Mouse (Mus musculus): ENCODE measurements around the gene Tut7. TPM values are rescaled to one million over a fixed set of nuclear protein-coding genes. Genes with fewer than 3 reads are reported as not detected.

The Tut7 gene
- polyA plus RNA-seq, 1 experiment: 99.1 TPM

- Histone ChIP-seq H3K27me3 (ENCODE audit: control insufficient read depth, insufficient read depth, low read length, poor library complexity, severe bottlenecking) (no peaks in the 10 kb centered on the region), H3K27ac (ENCODE audit: insufficient read depth, low read length) (no peak overlapping the region), H3K9me3 (replicated peaks; ENCODE audit: control insufficient read depth, insufficient read depth, low read length, poor library complexity, severe bottlenecking) (no peaks in the 10 kb centered on the region), H3K4me3 (ENCODE audit: low read depth, low read length) (no peak overlapping the region), H3K36me3 (ENCODE audit: control insufficient read depth, insufficient read depth, low read length, poor library complexity, severe bottlenecking) (no peaks in the 10 kb centered on the region), H3K4me1 (ENCODE audit: control insufficient read depth, insufficient read depth, low read length) (no peaks in the 10 kb centered on the region), H3K9ac (ENCODE audit: low read depth, poor library complexity, severe bottlenecking) (no peak overlapping the region)
- TF ChIP-seq POLR2A (IDR thresholded peaks at IDR 0.05; ENCODE audit: insufficient read depth, low read length) (no peak), EP300 (IDR thresholded peaks at IDR 0.05; ENCODE audit: insufficient read depth, low read depth, low read length) (no peak), CTCF (IDR thresholded peaks at IDR 0.05; ENCODE audit: low read depth, low read length) (no peak)
Observed at GRCm38 (mm10) chr13:59859515-59859914, 36.6 kb upstream of the Tut7 start.

- no peaks in the 10 kb centered on the region for H3K27me3 ChIP-seq (ENCODE audit: control insufficient read depth, insufficient read depth, low read length, poor library complexity, severe bottlenecking)
- no peak overlapping the region for H3K9ac ChIP-seq (ENCODE audit: low read depth, poor library complexity, severe bottlenecking)
- no peak overlapping the region for H3K27ac ChIP-seq (ENCODE audit: insufficient read depth, low read length)
- TF ChIP-seq CTCF (IDR thresholded peaks at IDR 0.05; ENCODE audit: low read depth, low read length): peak; percentile 91
- TF ChIP-seq POLR2A (IDR thresholded peaks at IDR 0.05; ENCODE audit: insufficient read depth, low read length): no peak
- no peaks in the 10 kb centered on the region for H3K9me3 ChIP-seq (replicated peaks; ENCODE audit: control insufficient read depth, insufficient read depth, low read length, poor library complexity, severe bottlenecking)
- H3K4me3 ChIP-seq (ENCODE audit: low read depth, low read length): no peak overlapping the region
- no peaks in the 10 kb centered on the region for H3K36me3 ChIP-seq (ENCODE audit: control insufficient read depth, insufficient read depth, low read length, poor library complexity, severe bottlenecking)
- H3K4me1 ChIP-seq (ENCODE audit: control insufficient read depth, insufficient read depth, low read length): no peaks in the 10 kb centered on the region
Observed at GRCm38 (mm10) chr13:59856286-59857070, 33.5 kb upstream of the Tut7 start.

- no peak overlapping the region for H3K27ac ChIP-seq (ENCODE audit: insufficient read depth, low read length)
- no peaks in the 10 kb centered on the region for H3K36me3 ChIP-seq (ENCODE audit: control insufficient read depth, insufficient read depth, low read length, poor library complexity, severe bottlenecking)
- no peaks in the 10 kb centered on the region for H3K4me1 ChIP-seq (ENCODE audit: control insufficient read depth, insufficient read depth, low read length)
- no peaks in the 10 kb centered on the region for H3K27me3 ChIP-seq (ENCODE audit: control insufficient read depth, insufficient read depth, low read length, poor library complexity, severe bottlenecking)
- H3K9me3 ChIP-seq (replicated peaks; ENCODE audit: control insufficient read depth, insufficient read depth, low read length, poor library complexity, severe bottlenecking): no peaks in the 10 kb centered on the region
- no peak for TF ChIP-seq EP300 (IDR thresholded peaks at IDR 0.05; ENCODE audit: insufficient read depth, low read depth, low read length)
- TF ChIP-seq POLR2A (IDR thresholded peaks at IDR 0.05; ENCODE audit: insufficient read depth, low read length): no peak
- no peak for TF ChIP-seq CTCF (IDR thresholded peaks at IDR 0.05; ENCODE audit: low read depth, low read length)
- H3K4me3 ChIP-seq (ENCODE audit: low read depth, low read length): no peak overlapping the region
- no peak overlapping the region for H3K9ac ChIP-seq (ENCODE audit: low read depth, poor library complexity, severe bottlenecking)
Observed at GRCm38 (mm10) chr13:59853471-59853870, 30.5 kb upstream of the Tut7 start.

GRCm38 (mm10) chr13:59850373-59850772 lies 27.4 kb upstream of the Tut7 start:
- Histone ChIP-seq H3K9ac (ENCODE audit: low read depth, poor library complexity, severe bottlenecking) (no peak overlapping the region), H3K27ac (ENCODE audit: insufficient read depth, low read length) (no peak overlapping the region), H3K27me3 (ENCODE audit: control insufficient read depth, insufficient read depth, low read length, poor library complexity, severe bottlenecking) (no peaks in the 10 kb centered on the region), H3K4me1 (ENCODE audit: control insufficient read depth, insufficient read depth, low read length) (no peaks in the 10 kb centered on the region), H3K9me3 (replicated peaks; ENCODE audit: control insufficient read depth, insufficient read depth, low read length, poor library complexity, severe bottlenecking) (no peaks in the 10 kb centered on the region), H3K36me3 (ENCODE audit: control insufficient read depth, insufficient read depth, low read length, poor library complexity, severe bottlenecking) (no peaks in the 10 kb centered on the region), H3K4me3 (ENCODE audit: low read depth, low read length) (no peak overlapping the region)
- no peak for TF ChIP-seq POLR2A (IDR thresholded peaks at IDR 0.05; ENCODE audit: insufficient read depth, low read length)
- TF ChIP-seq EP300 (IDR thresholded peaks at IDR 0.05; ENCODE audit: insufficient read depth, low read depth, low read length): no peak
- no peak for TF ChIP-seq CTCF (IDR thresholded peaks at IDR 0.05; ENCODE audit: low read depth, low read length)

- H3K9me3 ChIP-seq (replicated peaks; ENCODE audit: control insufficient read depth, insufficient read depth, low read length, poor library complexity, severe bottlenecking): no peaks in the 10 kb centered on the region
- H3K4me1 ChIP-seq (ENCODE audit: control insufficient read depth, insufficient read depth, low read length): no peaks in the 10 kb centered on the region
- no peaks in the 10 kb centered on the region for H3K27me3 ChIP-seq (ENCODE audit: control insufficient read depth, insufficient read depth, low read length, poor library complexity, severe bottlenecking)
- no peak overlapping the region for H3K27ac ChIP-seq (ENCODE audit: insufficient read depth, low read length)
- TF ChIP-seq EP300 (IDR thresholded peaks at IDR 0.05; ENCODE audit: insufficient read depth, low read depth, low read length): no peak
- H3K36me3 ChIP-seq (ENCODE audit: control insufficient read depth, insufficient read depth, low read length, poor library complexity, severe bottlenecking): no peaks in the 10 kb centered on the region
- no peak overlapping the region for H3K4me3 ChIP-seq (ENCODE audit: low read depth, low read length)
- no peak overlapping the region for H3K9ac ChIP-seq (ENCODE audit: low read depth, poor library complexity, severe bottlenecking)
Observed at GRCm38 (mm10) chr13:59844661-59845060, 21.7 kb upstream of the Tut7 start.

GRCm38 (mm10) chr13:59843976-59844375 lies 21.0 kb upstream of the Tut7 start:
- no peak overlapping the region for H3K4me3 ChIP-seq (ENCODE audit: low read depth, low read length)
- no peaks in the 10 kb centered on the region for H3K36me3 ChIP-seq (ENCODE audit: control insufficient read depth, insufficient read depth, low read length, poor library complexity, severe bottlenecking)
- H3K9ac ChIP-seq (ENCODE audit: low read depth, poor library complexity, severe bottlenecking): no peak overlapping the region
- TF ChIP-seq EP300 (IDR thresholded peaks at IDR 0.05; ENCODE audit: insufficient read depth, low read depth, low read length): no peak
- TF ChIP-seq CTCF (IDR thresholded peaks at IDR 0.05; ENCODE audit: low read depth, low read length): no peak
- no peak for TF ChIP-seq POLR2A (IDR thresholded peaks at IDR 0.05; ENCODE audit: insufficient read depth, low read length)
- no peaks in the 10 kb centered on the region for H3K27me3 ChIP-seq (ENCODE audit: control insufficient read depth, insufficient read depth, low read length, poor library complexity, severe bottlenecking)
- H3K9me3 ChIP-seq (replicated peaks; ENCODE audit: control insufficient read depth, insufficient read depth, low read length, poor library complexity, severe bottlenecking): no peaks in the 10 kb centered on the region
- H3K4me1 ChIP-seq (ENCODE audit: control insufficient read depth, insufficient read depth, low read length): no peaks in the 10 kb centered on the region
- H3K27ac ChIP-seq (ENCODE audit: insufficient read depth, low read length): no peak overlapping the region
